Mouse (Mus musculus) limb, embryonic 10.5 days (tissue): Measurements from ENCODE around the gene Dhdh. TPM values are rescaled to one million over a fixed set of nuclear protein-coding genes. Genes with fewer than 3 reads are reported as not detected.
"Not testable (repeated sequence)": the region's sequence is repeated elsewhere in the genome, so short reads cannot be mapped to it uniquely, and the experiment has no call there.

ENCODE experiments used
- DNase-seq: peaks from one replicate; pipeline ENCODE4 v3.0.0-alpha.2; 2017; ENCODE audit warnings: low spot score
- H3K27ac ChIP-seq: fragments of 300-500 bp; sonication (generic); 2 replicates; pipeline ENCODE4 v1.5.1; 2016; ENCODE audit warnings: mild to moderate bottlenecking
- H3K27me3 ChIP-seq: fragments of 300-500 bp; sonication (generic); 2 replicates; pipeline ENCODE4 v1.6.1; 2016; ENCODE audit warnings: low read depth, mild to moderate bottlenecking; ENCODE audit not compliant: poor library complexity, severe bottlenecking
- H3K36me3 ChIP-seq: fragments of 300-500 bp; sonication (generic); 2 replicates; pipeline ENCODE4 v1.6.1; 2016; ENCODE audit warnings: mild to moderate bottlenecking, moderate library complexity
- H3K4me1 ChIP-seq: fragments of 300-500 bp; sonication (generic); 2 replicates; pipeline ENCODE4 v1.6.1; 2016
- H3K4me3 ChIP-seq: fragments of 300-500 bp; sonication (generic); 2 replicates; pipeline ENCODE4 v1.5.1; 2016; ENCODE audit warnings: mild to moderate bottlenecking, moderate library complexity
- H3K9me3 ChIP-seq: fragments of 300-500 bp; sonication (generic); replicated peaks from 2 replicates; pipeline ENCODE4 v1.6.1; 2016; ENCODE audit warnings: mild to moderate bottlenecking
- WGBS: fragments of 180-500 bp; shearing (Covaris S2); methylation state at CpG from one replicate; pipeline ENCODE4 v1.1.7; 2016; 5-methylcytosine and 5-hydroxymethylcytosine counted together
- polyA plus RNA-seq: library from polyadenylated mRNA; unstranded; fragments of >200 nt; fragmentation: Nextera tagmentation; extraction: Ambion mirVana; gene quantifications from 2 replicates; pipeline ENCODE4 v1.2.1, GENCODE M21; 2016

Gene Dhdh
- polyA plus RNA-seq: 4.9 and 5.8 TPM in 2 replicates

- DNase-seq: peak; percentile 76
- Histone ChIP-seq H3K9me3 (no peaks in the 10 kb centered on the region), H3K27ac (peak within 1 kb of the TSS; percentile 88), H3K4me1 (peaks cover 33% of the 10 kb centered on the region), H3K4me3 (peak within 1 kb of the TSS; percentile 63), H3K27me3 (no peaks in the 10 kb centered on the region), H3K36me3 (peaks cover 22% of the 10 kb centered on the region)
- WGBS: 9% methylated on average over 38 of the region's 38 CpGs
Measured at GRCm38 (mm10) chr7:45488293-45489204, at the start of gene Dhdh. Gene Dhdh, minus strand, starts transcription at chr7:45488805.

GRCm38 (mm10) chr7:45537602-45538001, 49.0 kb upstream of the Dhdh start:
- H3K4me3 ChIP-seq: peak overlapping the region; percentile 62
- WGBS: 78% methylated on average over 10 of the region's 10 CpGs
- H3K27me3 ChIP-seq: no peaks in the 10 kb centered on the region
- H3K4me1 ChIP-seq: peaks cover 13% of the 10 kb centered on the region
- H3K36me3 ChIP-seq: no peaks in the 10 kb centered on the region
- H3K9me3 ChIP-seq: no peaks in the 10 kb centered on the region
- H3K27ac ChIP-seq: peak overlapping the region; percentile 72
- no peak for DNase-seq

DNA sequence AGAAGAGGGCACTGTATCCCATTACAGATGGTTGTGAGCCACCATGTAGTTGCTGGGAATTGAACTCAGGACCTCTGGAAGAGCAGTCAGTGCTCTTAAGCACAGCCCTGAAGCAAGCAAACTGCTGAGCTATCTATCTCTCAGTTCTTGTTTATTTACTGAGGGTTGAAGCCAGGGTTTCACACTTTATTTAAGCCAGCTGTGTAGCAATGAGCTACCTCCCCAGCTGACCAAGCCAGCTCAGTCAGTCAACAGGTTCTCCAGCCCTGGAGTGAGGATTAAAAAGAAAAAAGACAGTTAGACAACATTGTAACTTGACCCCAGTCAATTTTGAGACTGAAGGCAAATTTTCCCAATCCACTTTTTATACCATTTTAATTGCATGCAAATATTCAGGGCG, 47.1 kb upstream of the Dhdh start:
- H3K27me3 ChIP-seq: 0 out of 2 replicates have a peak, but pooled peaks cover under 1% of the 10 kb centered on the region
- no peak for DNase-seq
- no peak overlapping the region for H3K27ac ChIP-seq
- WGBS: 76% methylated on average over 1 of the region's 1 CpGs
- H3K9me3 ChIP-seq: no peaks in the 10 kb centered on the region
- peaks cover 14% of the 10 kb centered on the region for H3K4me1 ChIP-seq
- no peak overlapping the region for H3K4me3 ChIP-seq
- H3K36me3 ChIP-seq: no peaks in the 10 kb centered on the region

DNA sequence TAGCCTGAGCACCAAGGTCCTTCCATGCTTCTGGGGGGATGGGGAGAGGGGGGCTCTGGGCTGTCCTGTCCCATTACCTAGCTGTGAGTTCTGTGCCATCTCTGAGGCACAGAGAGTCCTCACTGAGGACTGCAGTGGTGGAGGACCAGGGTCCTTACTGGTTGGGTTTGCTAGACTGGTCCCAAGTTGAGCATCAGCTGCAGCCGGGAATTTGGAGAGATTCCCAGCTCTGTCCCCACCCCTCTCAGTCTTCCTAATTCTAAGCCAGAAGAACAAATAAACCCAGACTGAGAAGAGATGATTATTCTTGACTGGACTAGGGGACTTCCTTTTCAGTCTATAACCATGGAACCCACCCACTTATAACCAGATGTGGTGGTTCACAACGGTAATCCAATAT, 42.0 kb upstream of the Dhdh start:
- H3K27ac ChIP-seq: 0 out of 2 replicates have a peak overlapping the region, but pooled peaks have one; percentile 12
- 0 out of 2 replicates have a peak, but pooled peaks cover 3% of the 10 kb centered on the region for H3K27me3 ChIP-seq
- H3K9me3 ChIP-seq: no peaks in the 10 kb centered on the region
- 86% methylated on average over 2 of the region's 2 CpGs for WGBS
- H3K36me3 ChIP-seq: no peaks in the 10 kb centered on the region
- no peak overlapping the region for H3K4me3 ChIP-seq
- peaks cover 18% of the 10 kb centered on the region for H3K4me1 ChIP-seq
- DNase-seq: no peak

GRCm38 (mm10) chr7:45529461-45529860, 40.9 kb upstream of the Dhdh start:
- DNase-seq: no peak
- H3K27ac ChIP-seq: peak overlapping the region; percentile 14
- H3K9me3 ChIP-seq: no peaks in the 10 kb centered on the region
- 0 out of 2 replicates have a peak, but pooled peaks cover 3% of the 10 kb centered on the region for H3K27me3 ChIP-seq
- peaks cover 5% of the 10 kb centered on the region for H3K36me3 ChIP-seq
- WGBS: 24% methylated on average over 6 of the region's 6 CpGs
- H3K4me1 ChIP-seq: peaks cover 29% of the 10 kb centered on the region
- peak overlapping the region; percentile 9; the same call in 1 of the 2 replicates for H3K4me3 ChIP-seq

GRCm38 (mm10) chr7:45527169-45527568, 38.6 kb upstream of the Dhdh start:
- peaks cover 19% of the 10 kb centered on the region for H3K36me3 ChIP-seq
- 94% methylated on average over 6 of the region's 6 CpGs for WGBS
- not testable (repeated sequence) for H3K27me3 ChIP-seq, H3K9me3 ChIP-seq, DNase-seq, H3K4me3 ChIP-seq, H3K27ac ChIP-seq
- H3K4me1 ChIP-seq: peaks cover 46% of the 10 kb centered on the region

DNA sequence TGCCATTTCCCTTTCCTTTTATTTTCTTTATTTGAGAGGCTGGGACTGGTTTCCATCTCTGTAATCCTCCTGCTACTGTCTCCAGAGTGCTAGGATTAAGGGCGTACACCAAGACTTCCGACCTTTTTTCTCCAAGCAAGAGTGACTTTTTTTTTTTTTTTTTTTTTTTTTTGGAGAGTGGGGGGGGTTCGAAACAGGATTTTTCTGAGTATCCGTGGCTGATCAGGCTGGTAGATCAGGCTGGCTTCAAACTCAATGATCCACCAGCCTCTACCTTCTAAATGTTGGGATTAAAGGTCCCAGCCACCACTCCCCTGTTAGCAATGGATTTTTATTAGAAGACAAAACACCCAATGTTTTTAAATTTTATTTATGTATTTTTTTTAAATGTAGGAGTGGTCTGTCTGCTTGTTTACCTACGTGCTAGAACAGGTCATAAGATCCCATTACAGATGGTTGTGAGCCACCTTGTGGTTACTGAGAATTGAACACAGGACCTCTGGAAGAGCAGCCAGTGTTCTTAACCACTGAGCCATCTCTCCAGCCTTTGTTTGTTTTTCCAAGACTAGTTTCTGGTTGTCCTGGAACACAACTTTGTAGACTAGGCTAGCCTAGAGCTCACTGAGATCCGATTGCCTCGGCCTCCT, 38.0 kb upstream of the Dhdh start:
- Histone ChIP-seq H3K27ac (peak overlapping the region; percentile 91), H3K9me3 (no peaks in the 10 kb centered on the region), H3K4me3 (peak overlapping the region; percentile 91), H3K4me1 (peaks cover 51% of the 10 kb centered on the region), H3K36me3 (peaks cover 19% of the 10 kb centered on the region), H3K27me3 (0 out of 2 replicates have a peak, but pooled peaks cover 3% of the 10 kb centered on the region)
- 24% methylated on average over 7 of the region's 7 CpGs for WGBS
- no peak for DNase-seq

DNA sequence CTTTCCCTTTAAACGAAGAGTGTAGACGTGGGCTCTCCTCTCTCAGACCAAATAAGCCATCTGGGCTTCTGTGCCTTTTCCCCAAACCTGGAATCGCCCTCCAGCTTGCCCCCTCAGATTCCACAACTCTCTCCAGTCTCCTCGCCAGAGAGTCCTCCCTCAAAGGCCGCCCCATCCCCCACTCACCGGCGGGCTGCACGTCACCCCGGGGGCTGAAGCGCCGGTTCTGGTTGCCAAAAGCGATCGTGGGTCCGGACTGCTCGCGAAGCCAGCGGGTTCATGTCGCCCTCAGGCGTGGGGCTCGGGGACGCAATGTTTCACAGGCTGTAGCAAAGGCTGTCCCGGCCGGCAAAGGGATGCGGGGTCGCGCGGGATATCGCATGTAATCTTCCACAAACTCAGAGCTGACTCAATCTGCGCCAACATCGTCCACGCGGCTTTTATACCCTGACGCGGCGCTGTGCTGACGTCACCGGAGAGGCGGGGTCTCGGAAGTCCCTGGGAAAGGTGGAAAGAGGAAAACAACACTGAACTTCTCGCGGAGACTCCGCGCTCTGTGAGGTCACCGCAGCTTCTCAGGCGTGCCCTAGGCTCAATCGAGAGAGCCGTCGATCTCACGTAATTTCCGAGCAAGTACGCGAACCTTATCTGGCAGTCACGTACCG, 37.3 kb upstream of the Dhdh start, which contains the start of the genes Ppp1r15a and Plekha4:
Gene Ppp1r15a, minus strand, starts transcription at position 460 of the 665 bp plus-strand sequence.
Gene Plekha4, plus strand, starts transcription at position 522 of the 665 bp plus-strand sequence.
- H3K36me3 ChIP-seq: peaks cover 19% of the 10 kb centered on the region
- under 1% methylated on average over 54 of the region's 54 CpGs for WGBS
- no peaks in the 10 kb centered on the region for H3K9me3 ChIP-seq
- H3K27me3 ChIP-seq: 0 out of 2 replicates have a peak, but pooled peaks cover 3% of the 10 kb centered on the region
- DNase-seq: peak; percentile 98
- H3K27ac ChIP-seq: peak within 1 kb of the TSS; percentile 91
- H3K4me1 ChIP-seq: peaks cover 55% of the 10 kb centered on the region
- peak within 1 kb of the TSS; percentile 91 for H3K4me3 ChIP-seq

DNA sequence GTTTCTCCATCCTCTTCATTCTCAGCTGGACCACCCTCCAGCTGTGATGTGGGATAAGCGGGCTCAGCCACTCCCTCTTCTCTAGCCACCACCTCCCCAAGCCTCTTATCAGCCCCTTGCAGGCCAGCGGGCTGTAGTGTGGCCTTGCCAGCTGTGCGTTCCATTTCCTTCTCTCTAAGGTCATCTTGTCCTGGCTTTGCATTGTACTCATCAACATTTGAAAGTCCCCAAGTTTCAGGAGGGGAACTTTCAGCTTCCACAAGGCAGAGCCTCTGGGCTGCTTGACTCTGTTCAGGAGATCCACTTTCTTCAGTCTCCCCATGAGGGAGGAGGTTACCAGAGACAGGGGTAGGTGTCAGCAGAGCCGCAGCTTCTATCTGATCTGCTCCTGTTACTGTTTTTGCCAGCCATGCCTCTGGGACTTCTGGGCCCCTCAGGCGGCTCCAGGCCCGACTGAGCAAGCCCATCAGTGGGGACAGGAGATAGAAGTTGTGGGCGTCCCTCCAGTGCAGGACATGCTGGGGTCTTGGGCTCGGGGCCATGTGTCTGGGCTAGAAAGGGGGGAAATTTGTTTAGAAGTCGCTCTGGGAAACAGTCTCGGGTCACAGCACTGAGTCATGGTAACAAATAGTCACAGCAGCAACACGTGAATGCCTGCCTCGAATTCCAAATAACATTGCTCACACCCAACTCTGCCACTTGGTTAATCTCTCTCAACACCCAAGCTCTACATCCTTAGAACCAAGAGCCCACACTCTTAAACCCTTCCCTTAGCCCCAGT, 36.4 kb upstream of the Dhdh start:
- peak overlapping the region; percentile 91 for H3K27ac ChIP-seq
- peaks cover 48% of the 10 kb centered on the region for H3K4me1 ChIP-seq
- no peaks in the 10 kb centered on the region for H3K27me3 ChIP-seq
- peak overlapping the region; percentile 91 for H3K4me3 ChIP-seq
- DNase-seq: no peak
- no peaks in the 10 kb centered on the region for H3K9me3 ChIP-seq
- WGBS: 34% methylated on average over 12 of the region's 12 CpGs
- peaks cover 19% of the 10 kb centered on the region for H3K36me3 ChIP-seq

DNA sequence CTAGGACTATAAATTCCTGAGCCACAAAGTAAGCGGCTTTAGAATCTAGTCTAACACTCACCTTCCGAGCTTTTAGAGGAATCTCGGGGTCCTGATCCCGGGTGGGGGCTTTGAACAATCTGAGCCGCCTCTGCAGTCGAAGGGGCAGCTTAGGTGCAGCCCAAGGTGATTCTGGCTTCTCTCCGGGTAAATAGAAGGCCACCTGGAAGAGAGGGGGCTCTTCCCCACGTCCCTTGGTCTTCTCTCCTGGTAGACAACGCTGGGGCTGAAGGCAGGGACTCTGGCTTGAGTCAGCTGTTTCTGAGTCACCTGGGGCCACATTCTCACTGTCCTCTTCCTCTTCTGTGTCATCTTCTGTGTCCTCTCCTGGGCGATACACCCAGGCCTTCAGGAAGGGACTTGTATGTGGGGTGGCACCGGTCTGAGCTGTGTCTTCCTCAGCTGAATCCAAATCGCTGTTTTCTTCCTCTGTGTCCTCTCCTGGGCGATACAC, 35.1 kb upstream of the Dhdh start:
- WGBS: 84% methylated on average over 13 of the region's 13 CpGs
- no peak for DNase-seq
- H3K27ac ChIP-seq: no peak overlapping the region
- no peaks in the 10 kb centered on the region for H3K27me3 ChIP-seq
- peak overlapping the region; percentile 31 for H3K4me3 ChIP-seq
- peaks cover 40% of the 10 kb centered on the region for H3K4me1 ChIP-seq
- H3K36me3 ChIP-seq: peaks cover 19% of the 10 kb centered on the region
- no peaks in the 10 kb centered on the region for H3K9me3 ChIP-seq

- peak overlapping the region; percentile 66 for H3K4me3 ChIP-seq
- peaks cover 40% of the 10 kb centered on the region for H3K4me1 ChIP-seq
- H3K27ac ChIP-seq: no peak overlapping the region
- H3K36me3 ChIP-seq: peaks cover 19% of the 10 kb centered on the region
- WGBS: 69% methylated on average over 18 of the region's 18 CpGs
- no peaks in the 10 kb centered on the region for H3K9me3 ChIP-seq
- H3K27me3 ChIP-seq: no peaks in the 10 kb centered on the region
- no peak for DNase-seq
Measured at GRCm38 (mm10) chr7:45522957-45523676, 34.5 kb upstream of the Dhdh start.
